Mouse (Mus musculus) myocyte (in vitro differentiated cells): ENCODE measurements around the gene Deaf1.

Source experiments
- CEBPB ChIP-seq: IDR thresholded peaks from 2 replicates; pipeline ENCODE4 v1.6.1; 2011; ENCODE audit warnings: mild to moderate bottlenecking, moderate library complexity; ENCODE audit not compliant: poor library complexity, insufficient read depth, severe bottlenecking
- E2F4 ChIP-seq: IDR thresholded peaks from one replicate; pipeline ENCODE4 v1.6.1; 2011; ENCODE audit warnings: mild to moderate bottlenecking, control low read depth, moderate library complexity; ENCODE audit not compliant: insufficient read depth
- MAX ChIP-seq: IDR thresholded peaks from one replicate; pipeline ENCODE4 v1.6.1; 2011; ENCODE audit warnings: low read depth, mild to moderate bottlenecking, control low read depth
- MYOG ChIP-seq, 3 experiments: IDR thresholded peaks; one replicate each; pipeline ENCODE4 v1.6.1; 2011; ENCODE audit warnings: control low read depth in 2 of 3, low read depth in 2 of 3, mild to moderate bottlenecking in 2 of 3; ENCODE audit not compliant: insufficient read length in 2 of 3, control insufficient read depth in 1 of 3, insufficient read depth in 1 of 3
- POLR2A ChIP-seq: IDR thresholded peaks from one replicate; pipeline ENCODE4 v1.6.1; 2011; ENCODE audit warnings: low read depth, mild to moderate bottlenecking, control low read depth, moderate library complexity; ENCODE audit not compliant: insufficient read length
- POLR2AphosphoS2 ChIP-seq: IDR thresholded peaks from one replicate; pipeline ENCODE4 v1.6.1; 2011; ENCODE audit warnings: low read depth, control low read depth; ENCODE audit not compliant: insufficient read length
- SRF ChIP-seq: IDR thresholded peaks from one replicate; pipeline ENCODE4 v1.6.1; 2011; ENCODE audit warnings: low read depth; ENCODE audit not compliant: control insufficient read depth, insufficient read length
- TCF12 ChIP-seq: IDR thresholded peaks from one replicate; pipeline ENCODE4 v1.6.1; 2011; ENCODE audit warnings: mild to moderate bottlenecking, control low read depth; ENCODE audit not compliant: poor library complexity, insufficient read depth, severe bottlenecking
- USF1 ChIP-seq: IDR thresholded peaks from one replicate; pipeline ENCODE4 v1.6.1; 2011; ENCODE audit warnings: low read depth, mild to moderate bottlenecking, control low read depth, moderate library complexity

- TF ChIP-seq POLR2A (no peak), CEBPB (no peak), USF1 (no peak), POLR2AphosphoS2 (no peak), E2F4 (no peak), SRF (no peak), MAX (no peak), TCF12 (no peak), MYOG (IDR thresholded peaks at IDR 0.05; ENCODE audit: control insufficient read depth in 1 of 3, insufficient read depth in 1 of 3, insufficient read length in 2 of 3, low read depth in 2 of 3) (no peak)
These were observed 35.4 kb downstream of the Deaf1 start, which contains the start of gene Drd4 for GRCm38 (mm10) chr7:141291921-141292582.
